Mouse (Mus musculus) heart, postnatal 25 days (tissue): ENCODE data around the gene Grin2a. TPM values are rescaled to one million over a fixed set of nuclear protein-coding genes. Genes with fewer than 3 reads are reported as not detected.

ENCODE experiments used
- DNase-seq: peaks from one replicate; pipeline ENCODE4 v3.0.0; 2022; ENCODE audit warnings: low spot score
- intact Hi-C: fragments of 180-260 bp; cut with DNase I; formaldehyde crosslinking; loops from one replicate; pipeline ENCODE4 v1.15.1; 2025
- total RNA-seq, 2 experiments: library from RNA; stranded (reverse); gene quantifications; 2 replicates each; pipeline ENCODE4 v1.2.3; 2021

The Grin2a gene
- total RNA-seq, 2 experiments from 2014 or later: 0.05 to 0.08 TPM

DNA sequence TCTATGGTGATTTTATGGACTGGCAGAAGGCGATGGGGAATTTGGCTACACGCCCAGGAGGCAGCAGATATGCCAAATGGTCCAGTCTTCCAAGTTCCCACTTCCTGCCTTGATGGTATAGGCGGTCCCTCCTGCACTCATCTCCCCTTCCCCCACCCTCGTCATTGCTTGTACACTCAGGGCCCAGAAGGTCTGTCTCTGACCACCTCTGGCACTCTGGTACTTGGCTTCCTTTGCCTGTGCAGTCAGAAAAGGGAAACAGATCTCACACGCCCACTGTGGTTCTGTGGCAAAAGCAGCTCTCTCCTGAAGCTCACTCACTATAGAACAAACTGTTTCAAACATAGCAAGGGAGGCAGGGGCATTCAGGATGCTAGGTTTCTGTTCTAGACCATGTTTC lies 227.0 kb downstream of the Grin2a start:
- intact Hi-C loops: no loop called here
- DNase-seq: no peak

DNA sequence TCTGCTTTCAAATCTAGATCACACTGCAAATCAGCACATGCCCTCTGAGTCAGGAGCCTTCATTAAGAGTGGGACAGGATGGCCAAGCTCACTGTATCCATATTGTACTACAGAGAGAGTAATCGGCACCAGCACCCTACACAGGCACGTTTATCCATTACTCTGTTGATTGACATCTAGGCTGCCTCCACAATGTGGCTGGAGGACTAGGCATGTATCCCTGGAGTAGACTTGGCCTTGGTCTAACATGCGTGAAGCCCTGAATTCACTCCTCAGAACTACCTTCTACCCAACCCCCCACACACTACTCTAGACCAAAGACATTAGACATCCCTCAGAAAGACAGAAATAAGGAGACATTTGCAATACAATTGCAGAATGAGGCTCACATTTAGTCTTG lies 227.4 kb downstream of the Grin2a start:
- no peak for DNase-seq
- intact Hi-C loops: no loop called here

DNA sequence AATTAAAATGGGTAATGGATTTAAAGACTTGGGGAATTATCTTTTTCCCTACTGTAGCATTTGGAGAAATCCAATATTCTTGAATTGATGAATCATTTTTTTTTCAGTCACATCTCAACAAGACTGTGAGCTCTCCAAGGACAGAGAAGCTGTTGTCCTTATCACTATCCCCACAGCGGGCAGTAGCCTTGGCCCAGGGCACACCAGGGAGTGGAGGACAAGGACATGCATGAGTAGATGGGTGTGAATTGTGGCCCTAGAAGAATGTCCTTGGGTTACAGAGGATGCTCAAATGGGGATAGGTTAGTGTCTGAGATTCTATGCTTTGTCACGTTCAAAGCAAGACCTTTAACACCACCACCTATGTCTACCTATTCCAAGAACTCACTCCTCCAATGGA lies 231.3 kb downstream of the Grin2a start:
- no peak for DNase-seq
- intact Hi-C loops: no loop called here

DNA sequence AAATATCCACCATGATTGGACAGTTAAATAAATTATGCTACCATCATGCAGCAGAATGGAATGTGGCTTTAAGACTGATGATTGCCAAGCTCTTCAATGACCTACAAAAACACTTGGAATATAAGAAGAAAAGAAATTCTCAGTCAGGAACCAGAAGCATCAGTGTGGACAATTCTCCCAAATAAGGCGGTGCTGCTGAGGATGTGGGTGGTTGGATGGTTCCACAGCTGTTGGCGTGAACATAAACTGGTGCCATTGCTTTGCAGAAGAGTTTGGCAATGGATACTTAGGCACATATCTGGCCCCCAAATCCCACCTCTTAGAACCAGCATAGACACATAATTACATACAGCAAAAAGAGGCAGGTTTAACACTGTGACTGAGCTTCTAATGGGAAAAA lies 235.0 kb downstream of the Grin2a start:
- DNase-seq: no peak
- intact Hi-C loops: no loop called here

DNA sequence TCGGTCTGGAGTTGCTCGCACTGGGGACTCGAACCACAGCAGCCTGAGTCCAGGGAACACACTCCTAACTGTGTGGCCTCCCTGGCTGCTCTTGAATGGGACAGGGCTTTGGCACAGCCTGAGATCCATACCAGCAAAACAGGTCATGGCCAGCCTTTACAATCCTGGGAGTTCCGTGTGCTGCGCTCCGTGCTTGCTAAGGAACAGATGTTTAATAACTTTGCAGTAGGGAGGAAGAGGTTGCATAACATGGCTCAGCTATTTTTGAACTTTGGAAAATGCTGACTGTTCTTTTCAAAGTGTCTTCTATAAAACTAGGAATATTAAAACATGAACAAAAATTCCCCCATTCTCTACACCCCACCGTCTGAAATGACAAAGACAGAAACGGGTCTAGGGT lies 238.5 kb downstream of the Grin2a start:
- intact Hi-C loops: no loop called here
- no peak for DNase-seq

DNA sequence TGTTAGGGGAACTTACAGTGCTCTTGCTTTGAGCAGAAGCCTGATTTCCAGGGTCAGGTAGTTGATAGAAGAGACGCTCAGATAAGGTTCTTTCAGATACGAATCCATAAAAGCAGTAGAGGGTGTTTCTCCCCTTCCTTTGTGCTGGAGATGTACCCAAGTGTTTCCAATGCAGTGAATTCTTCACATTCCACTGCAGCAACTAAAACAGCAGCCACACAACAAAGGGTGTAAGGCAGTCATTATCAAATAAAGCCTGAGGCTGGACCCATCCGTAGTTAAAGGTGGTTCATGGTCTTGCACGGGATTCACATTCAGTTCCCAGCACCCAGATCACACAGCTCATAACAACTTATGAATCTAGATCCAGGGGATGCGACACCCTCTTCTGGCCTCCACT lies 241.3 kb downstream of the Grin2a start:
- intact Hi-C loops: no loop called here
- no peak for DNase-seq

DNA sequence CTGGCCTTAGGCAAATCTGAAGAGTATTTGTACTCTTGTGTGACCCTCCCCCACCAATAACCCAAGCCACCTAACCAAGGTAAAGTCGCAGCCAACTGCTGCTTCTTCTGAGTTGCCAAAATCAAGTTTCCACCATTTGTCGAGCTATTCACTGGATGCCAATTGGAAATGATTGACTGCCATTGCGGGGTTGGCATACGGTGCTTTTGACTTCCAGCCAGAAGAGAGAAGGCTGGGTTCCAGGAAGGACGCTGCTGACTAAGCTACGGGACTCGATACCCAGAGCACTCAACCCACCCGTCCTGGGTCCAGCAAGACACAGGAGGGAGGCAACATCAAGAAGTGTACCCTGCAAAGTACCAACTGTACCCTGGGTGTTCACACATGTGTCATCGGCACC lies 242.3 kb downstream of the Grin2a start:
- DNase-seq: no peak
- intact Hi-C loops: no loop called here

DNA sequence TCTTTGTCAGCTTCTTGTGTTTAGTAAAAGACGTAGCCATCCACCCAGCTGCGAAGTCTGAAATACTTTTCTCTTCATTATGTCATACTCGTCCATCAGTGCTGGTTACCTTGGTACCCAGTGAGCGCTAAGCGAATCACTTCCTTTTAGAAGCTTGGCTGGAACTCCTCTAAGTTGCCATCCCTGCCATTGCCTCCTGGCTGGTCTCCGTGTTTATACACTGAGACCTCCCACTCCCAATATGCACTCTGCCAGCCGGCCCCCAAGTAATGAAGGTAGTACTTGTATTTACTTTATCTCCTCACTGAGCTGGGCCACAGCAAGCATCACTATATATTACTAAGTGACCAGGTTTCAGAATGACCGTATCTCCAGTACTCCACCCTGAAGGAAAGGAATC lies 242.8 kb downstream of the Grin2a start:
- intact Hi-C loops: no loop called here

DNA sequence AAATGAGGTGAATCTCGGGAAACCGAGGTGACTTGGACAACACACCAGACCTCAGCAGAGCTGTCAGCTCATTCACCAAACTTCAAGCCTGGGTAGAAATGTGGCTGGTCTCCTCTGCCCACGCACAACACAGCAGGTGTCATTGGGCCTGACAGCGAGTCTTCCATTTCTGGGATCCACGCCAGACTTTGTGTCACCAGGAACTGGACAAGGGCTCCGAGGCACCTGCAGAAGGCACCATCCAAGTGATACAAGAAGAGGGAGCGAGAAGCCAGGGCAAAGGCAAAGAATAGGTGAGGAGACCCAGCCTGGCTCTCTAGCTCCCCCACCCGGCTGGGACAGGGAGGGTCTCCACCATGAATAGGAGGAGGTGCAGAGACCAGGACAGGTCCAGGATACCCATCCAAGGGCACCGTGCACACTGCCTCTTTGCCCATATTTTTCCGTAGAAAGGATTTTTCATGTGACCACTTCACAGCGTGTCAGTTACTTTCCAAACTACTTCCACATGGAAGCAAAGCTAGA lies 244.3 kb downstream of the Grin2a start:
- DNase-seq: no peak
- intact Hi-C loops: no loop called here

More for the DNA sequence above, 242.8 kb downstream of the Grin2a start:
- DNase-seq: no peak

DNA sequence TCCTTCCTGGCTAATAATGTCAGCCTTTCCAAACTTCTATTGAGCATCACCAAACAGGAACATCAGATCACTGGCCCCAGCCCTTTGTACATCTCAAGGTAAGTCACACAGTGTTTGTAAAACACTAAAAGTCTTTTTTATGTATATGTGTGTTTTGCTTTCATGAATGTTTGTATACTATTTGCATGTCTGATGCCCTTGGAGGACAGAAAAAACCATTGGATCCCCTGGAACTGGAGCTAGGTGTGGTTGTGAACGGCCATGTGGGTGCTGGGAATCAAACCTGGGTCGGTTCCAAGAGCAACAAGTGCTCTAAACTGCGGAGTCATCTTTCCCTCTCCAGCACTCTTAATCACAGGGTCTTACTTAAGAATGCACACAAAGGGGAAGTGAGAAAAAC lies 245.7 kb downstream of the Grin2a start:
- intact Hi-C loops: no loop called here
- no peak for DNase-seq

DNA sequence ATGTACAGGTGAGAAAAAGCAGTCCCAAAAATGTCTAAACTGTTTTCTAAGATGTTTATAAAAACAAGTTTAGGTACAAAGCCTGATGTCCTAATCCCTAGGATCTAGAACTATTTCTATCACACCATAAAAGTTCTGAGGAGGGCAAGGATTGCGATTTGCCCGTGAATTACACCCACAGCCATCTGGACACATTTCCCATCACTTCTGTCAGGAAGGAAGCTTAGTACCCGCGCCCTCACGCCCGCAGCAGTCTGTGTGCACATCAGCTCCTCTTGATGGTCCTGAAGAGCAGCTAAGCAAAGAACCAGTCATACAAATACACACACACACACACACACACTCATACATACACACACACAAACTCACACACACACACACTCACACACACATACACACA lies 252.9 kb downstream of the Grin2a start:
- DNase-seq: no peak
- intact Hi-C loops: no loop called here

DNA sequence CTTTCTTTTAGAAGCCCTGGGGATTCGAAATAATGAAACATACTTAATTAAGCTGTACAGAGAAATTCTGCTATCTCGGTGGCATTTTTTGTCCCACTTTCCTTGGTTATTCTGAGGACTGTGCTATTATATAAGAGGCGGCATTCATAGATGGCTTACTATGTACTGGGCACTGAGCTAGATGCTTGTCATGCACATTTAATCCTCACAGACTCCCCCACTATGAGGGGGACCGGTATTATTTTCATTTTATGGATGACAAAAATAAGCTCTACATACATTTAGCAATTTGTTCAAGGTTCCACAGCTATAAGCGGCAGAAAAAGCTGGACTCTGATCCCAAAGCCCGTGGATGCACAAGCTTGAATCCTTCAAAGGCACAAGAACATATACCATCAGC lies 256.7 kb downstream of the Grin2a start:
- no peak for DNase-seq
- intact Hi-C loops: no loop called here

DNA sequence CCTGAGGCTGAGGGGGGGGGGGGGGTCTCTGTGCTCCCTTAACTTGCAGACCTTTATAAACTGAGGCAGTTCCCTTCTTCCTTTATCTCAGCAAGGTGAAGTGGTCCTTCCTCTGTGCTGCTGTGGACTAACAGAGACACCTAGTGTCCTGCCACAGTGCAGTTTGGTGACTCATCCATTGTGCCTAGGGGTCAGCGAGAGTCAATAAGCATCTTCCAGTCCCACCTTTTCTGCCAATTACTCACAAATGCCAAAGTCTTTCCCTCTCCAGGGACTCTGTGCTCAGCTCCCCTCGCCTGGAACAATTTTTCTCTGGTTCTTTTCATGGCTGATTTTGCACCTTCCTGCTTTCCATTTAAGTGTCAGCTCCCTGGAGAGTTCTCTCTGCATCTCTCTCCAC lies 258.2 kb downstream of the Grin2a start:
- intact Hi-C loops: no loop called here
- no peak for DNase-seq

DNA sequence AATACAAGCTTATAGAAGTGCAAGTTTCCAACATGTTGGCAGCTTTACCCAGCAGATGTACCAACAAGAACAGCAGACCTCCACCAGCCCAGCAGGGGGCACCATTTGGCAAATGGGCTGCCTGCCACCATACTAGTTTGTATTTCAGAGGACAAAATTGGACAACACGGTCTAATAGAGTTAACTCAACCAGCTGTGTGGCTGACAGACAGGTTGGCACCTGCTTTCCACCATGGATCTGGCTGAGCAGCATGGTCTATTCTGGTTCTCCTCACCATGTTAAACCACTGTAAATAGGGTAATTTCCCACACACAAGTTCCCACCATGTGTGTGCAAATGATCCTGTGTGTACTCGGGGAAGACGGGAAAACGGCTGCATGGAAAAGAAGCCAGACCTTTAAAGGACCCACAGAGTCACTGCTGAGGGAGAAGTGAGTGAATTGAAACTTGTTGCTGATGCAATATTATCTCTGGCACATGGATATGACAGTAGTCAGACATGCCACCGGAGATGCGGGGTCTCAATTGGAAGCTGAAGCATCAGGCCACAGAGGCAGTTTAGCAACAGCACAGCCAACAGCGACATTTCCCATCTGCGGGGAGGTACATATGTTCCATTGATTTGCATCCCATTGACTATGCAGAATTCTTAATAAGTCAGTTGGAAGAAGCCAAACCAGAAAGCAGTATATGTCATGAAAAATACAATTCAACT lies 259.8 kb downstream of the Grin2a start:
- intact Hi-C loops: no loop called here
- DNase-seq: no peak

DNA sequence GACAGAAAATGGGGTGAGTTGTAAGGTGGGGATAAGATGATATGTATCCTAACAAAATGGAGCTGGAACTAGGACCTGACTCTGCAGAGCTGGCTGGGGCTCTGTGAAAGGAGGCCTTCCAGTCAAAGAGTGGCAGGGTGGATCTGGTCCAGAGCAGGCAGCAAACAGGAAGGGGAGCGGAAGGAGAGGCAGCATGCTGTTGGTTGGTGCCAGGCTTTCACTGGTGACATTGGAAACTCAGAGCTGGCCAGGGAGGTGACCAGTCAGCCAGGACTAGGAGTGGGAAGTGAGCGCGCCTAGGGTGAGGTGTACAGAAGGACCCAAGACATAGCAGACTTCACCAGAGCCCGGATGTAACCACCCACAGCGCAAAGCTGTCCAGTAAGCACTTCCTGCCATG lies 267.8 kb downstream of the Grin2a start:
- intact Hi-C loops: no loop called here
- DNase-seq: no peak

DNA sequence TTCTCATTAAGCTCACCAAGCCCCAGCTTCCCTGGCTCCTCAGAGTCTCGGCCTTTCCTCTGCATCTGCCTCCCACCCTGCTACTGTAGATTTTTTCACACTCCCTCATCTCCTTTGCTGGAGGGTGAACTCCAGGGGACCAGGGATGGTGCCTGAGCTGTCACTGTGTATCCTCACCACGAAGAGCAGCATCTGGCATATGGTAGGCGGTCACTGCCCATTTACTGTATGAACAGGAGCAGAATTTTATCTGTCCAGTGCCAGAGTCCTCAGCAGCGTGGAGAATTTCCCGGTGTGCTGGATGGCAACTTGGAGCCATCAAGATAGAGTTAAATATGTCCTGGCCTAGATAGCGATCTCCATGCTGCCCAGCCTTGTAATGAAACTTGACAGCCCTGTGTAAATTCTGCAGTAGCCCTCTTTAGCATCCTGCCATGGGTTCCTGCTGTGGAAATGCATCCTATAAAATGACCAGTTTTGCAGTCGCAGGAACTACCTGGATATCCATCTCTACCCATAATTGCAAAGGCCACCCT lies 269.7 kb downstream of the Grin2a start:
- DNase-seq: no peak
- intact Hi-C loops: no loop called here

DNA sequence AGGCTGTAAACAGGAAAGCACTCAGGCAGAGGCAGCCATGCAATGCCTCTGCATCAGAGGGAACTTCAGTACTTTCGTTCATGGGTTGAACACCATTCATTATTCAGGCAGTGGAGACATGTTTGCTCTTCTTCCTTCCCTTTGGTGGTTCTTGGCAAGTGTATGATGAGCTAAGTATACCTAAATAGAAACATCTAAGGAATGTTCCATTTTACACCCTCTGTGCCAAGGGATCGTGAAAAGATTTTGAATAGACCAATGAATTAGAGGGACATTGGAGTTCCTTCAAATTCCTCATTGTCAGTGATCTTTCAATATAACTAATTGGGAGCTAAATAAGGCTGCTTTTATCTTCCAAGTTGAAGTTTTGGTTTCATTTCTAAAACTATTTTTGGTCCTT lies 284.0 kb downstream of the Grin2a start:
- no peak for DNase-seq
- intact Hi-C loops: no loop called here

DNA sequence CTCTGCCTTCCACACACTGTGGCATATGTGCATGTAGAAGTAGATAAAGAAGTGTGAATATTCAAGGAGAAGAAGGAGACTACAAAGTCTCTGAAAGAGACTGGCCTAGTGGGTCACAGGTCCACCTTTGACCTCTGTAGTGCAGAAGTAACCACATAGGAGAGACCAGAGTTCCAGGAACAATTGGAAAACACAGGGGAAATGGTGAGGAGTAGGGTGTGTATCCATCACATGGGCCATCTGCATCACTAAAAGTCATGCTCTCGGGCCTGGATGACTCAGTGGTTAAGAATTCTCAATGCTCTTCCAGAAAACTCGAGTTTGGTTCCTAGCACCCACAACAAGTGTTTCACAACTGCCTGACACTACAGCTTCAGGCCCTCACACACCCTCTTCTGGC lies 285.4 kb downstream of the Grin2a start:
- intact Hi-C loops: no loop called here
- no peak for DNase-seq

DNA sequence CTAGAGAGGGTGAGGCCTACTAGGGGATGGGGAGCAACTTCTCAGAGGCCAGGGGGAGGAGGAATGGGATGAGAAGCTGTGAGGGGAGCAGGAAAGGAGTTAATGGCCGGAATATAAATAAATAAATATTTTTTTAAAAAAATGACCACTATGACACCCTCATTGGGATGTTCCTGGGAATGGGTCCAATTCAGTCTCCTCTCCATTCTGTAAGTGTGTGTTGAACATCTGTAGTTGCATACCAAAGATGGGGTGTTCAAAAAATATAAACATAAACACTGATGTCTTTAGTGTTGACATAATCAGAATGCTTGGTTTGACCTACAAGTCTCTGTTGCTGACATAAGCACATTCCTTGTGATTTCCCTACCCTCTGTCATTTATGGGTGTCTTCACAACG lies 298.2 kb downstream of the Grin2a start:
- intact Hi-C loops: no loop called here
- DNase-seq: no peak

DNA sequence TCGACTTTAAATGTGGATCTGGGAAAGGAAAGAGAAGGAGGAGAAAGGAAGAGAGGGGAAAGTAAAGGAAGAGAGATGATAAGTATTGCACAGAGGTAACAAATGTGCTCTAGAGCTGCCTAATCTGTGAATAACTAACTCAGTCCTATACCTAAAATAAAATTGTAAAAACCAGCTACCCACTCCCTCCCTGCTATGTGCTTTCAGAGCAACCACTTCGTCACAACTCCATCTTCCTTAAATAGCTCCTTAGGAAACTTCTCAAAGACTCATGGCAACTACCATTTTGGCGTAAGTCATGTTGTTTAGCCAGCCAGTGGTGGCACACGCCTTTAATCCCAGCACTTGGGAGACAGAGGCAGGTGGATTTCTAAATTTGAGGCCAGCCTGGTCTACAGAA lies 301.3 kb downstream of the Grin2a start:
- intact Hi-C loops: no loop called here
- no peak for DNase-seq

DNA sequence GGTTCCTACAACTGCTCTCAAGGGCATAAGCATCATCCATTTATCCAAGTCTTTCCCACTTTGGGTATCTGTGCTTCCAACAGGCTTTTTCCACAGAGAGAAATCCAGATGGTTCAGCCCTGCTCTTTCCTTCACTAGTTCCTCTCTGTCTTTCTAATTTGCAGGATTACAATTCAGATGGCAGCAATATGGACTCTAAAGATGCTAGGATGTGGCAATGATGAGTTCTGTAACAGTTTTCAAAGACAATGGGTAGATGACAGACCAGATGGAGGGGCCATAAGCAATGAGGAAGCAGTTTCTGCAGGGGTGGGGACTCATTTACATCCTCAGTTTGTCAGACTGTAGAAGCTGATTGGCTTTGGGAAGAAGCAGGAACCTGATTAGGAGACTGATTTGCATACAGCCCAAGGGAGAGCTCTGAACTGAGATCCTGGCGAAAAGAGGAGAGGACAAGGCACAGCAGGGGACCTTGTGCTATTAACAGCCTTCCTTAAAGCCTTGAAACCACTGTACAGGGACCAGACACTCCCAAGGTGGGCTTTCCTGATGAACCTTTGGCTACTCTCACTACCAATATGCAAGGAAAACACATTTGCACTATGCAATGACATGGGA lies 306.7 kb downstream of the Grin2a start:
- intact Hi-C loops: no loop called here
- no peak for DNase-seq

DNA sequence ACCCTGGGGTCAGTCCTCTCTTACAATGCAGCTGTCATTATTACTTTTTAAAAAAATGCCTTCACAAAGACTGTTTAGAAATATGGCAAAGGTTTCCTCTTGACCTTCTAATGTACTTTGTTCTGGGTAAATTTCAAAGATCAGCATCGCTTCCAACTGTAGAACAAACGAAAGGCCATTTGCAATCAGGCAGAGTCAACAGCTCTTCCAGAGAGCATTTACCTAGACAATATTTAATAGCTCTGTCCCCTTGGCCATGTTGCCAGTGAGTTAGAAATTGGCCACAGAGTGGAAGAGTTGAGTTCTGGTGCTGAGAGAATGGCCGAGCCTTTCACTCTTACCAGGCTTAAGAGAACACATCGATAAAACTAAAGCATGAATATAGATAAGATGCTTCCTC lies 314.8 kb downstream of the Grin2a start:
- DNase-seq: no peak

More for the DNA sequence above, 314.8 kb downstream of the Grin2a start:
- intact Hi-C loops: no loop called here
